Mouse (Mus musculus) layer of hippocampus, postnatal 14 days (tissue): Measurements from ENCODE around the gene Dpp3. TPM values are rescaled to one million over a fixed set of nuclear protein-coding genes. Genes with fewer than 3 reads are reported as not detected.
A peak's percentile ranks its signal among the peaks of the same experiment; 100 is the strongest.
"Not testable (repeated sequence)": the region's sequence is repeated elsewhere in the genome, so short reads cannot be mapped to it uniquely, and the experiment has no call there.

Experiments
- DNase-seq, 2 experiments: peaks; one replicate each; pipeline ENCODE4 v3.0.0; 2021 to 2022; ENCODE audit warnings: low spot score in 2 of 2, mixed read lengths in 1 of 2
- total RNA-seq, 2 experiments: library from RNA; stranded (reverse); gene quantifications; 2 replicates each; pipeline ENCODE4 v1.2.3; 2021

The Dpp3 gene
- total RNA-seq, 2 experiments from 2014 or later, result 50.2 to 52.0 TPM

GRCm38 (mm10) chr19:4898972-4899371, 29.1 kb downstream of the Dpp3 start:
- no peak for DNase-seq

DNA sequence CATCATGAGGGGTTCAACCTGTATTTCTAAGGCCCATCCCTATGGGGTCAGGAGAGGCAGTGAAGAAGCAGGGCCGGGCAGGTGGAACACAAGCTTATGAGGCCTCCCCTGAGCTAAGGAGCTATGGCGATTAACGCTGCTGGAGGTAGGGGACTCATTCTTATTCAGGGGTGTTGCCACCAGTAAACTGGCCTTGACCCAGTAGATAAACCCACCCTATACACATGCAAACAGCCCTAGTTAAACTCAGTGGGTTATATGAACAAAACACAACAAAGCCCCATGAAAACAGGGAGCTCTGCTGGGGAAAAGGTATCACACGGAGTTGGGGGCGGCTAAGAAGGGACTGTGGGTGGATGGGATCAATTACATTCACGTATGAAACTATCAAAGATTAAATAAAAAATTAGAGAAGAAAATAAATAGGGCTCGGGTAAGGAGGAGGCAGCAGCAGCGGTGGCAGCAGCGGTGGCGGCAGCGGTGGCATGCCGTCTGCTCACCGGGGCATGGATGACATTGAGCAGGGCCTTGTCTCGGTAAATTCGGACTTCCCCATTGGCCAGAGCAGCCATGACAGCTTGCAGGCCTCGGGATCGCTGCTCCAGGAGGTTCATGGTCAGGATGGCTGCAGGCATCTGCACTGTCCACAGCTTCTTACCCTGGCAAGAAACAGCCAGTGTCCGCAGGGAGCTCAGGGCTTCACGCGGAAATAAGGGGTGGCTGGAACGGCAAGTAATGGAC, 31.1 kb downstream of the Dpp3 start:
- DNase-seq, result no peak

DNA sequence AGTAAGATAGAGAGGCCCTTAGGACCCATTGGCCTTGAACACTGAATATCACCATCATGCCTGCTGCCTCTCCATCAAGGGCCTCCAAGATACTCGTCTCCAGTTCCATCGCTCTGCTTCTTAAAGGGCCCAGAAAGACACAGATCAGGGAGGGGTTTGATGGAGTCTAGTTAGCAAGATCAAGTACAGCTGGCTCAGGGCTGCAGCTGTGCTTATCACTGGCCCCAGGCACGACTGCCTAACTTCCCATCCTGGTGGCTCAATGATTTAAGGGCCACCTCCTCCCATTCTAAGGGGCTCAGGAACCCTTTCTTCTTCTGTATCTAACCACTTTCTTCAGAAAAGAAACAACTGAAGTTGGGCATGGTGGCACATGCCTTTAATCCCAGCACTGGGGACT, 36.3 kb downstream of the Dpp3 start:
- DNase-seq, result no peak

DNA sequence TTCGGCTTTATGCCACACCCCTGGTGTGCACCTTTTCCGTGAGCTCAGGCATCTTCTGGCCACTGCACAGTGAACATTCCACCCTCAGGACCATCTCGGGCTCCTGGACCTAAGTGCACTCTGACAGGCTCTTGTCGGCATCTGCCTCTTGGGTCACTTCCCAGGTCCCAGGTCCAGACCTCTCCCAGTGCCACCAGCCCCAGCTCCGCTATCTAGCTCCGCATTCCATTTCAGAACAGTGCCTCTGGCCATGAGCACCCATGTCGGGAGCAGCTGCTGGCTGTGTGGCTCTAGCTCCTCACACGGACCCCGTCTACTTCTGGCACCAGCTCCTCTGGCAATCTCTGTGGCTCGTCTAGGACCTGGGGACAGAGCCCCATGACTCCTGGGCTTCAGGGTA, 38.3 kb downstream of the Dpp3 start:
- no peak for DNase-seq

DNA sequence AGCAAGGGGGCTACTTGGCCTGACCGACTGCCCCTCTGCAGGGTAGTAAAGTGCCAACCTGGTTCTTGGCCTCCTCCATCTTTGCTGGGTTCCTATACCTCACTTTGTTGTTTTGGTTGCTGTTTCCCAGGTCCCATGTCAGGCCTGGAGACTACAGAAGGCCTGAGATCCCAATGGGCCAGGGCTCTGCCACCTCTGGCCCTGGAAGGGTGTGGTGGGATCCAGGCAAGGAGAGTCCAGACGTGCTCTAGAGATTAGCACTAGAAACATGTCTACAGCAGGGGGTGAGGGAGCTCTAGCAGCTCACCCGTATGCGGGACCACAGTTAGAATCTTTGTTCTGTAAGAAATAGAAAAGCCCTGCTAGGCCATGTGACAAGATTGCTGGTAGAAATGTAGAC, 44.1 kb downstream of the Dpp3 start:
- no peak for DNase-seq

GRCm38 (mm10) chr19:4879324-4879703, 48.8 kb downstream of the Dpp3 start:
- no peak for DNase-seq

DNA sequence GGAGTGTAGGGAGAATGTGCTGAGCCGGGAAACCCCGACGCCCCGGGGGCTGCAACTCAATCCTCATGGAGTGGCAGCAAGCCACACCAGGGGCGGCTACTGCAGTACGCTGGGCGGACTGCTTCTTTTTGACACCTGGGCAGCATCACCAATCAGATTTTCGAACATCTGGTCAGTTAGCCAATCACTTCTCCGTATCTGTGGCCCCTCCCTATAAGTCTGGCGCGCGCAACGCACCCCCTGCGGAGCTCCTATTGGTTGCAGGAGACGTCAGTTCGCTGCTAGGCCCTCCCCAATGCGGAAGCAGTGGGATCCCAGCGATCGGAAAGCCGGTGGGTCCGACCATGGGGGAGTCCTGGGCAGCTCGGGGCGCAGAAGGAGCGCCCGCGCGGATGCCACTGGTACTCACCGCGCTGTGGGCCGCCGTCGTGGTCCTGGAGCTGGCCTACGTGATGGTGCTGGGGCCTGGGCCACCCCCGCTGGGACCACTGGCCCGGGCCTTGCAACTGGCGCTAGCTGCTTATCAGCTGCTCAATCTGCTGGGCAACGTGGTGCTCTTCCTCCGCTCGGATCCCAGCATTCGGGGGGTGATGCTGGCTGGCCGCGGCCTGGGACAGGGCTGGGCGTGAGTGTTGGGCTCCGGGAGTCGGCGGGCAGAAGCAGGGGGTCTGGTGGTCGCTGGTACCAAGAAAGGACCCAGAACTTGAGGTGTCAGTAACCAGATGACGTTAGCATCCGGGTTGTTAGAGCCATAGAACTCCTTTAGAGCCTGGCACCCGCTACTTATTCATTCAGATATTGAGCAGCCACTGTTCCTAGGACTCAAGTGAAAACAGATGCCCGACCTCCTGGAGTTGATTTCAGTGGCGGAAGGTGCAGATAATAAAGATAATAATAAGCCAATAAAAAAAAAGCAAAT, 49.4 kb downstream of the Dpp3 start, which contains the start of gene Zdhhc24:
Zdhhc24 (plus strand) TSS at position 264 of the 919 bp plus-strand sequence.
- peak; percentile 97 for DNase-seq

DNA sequence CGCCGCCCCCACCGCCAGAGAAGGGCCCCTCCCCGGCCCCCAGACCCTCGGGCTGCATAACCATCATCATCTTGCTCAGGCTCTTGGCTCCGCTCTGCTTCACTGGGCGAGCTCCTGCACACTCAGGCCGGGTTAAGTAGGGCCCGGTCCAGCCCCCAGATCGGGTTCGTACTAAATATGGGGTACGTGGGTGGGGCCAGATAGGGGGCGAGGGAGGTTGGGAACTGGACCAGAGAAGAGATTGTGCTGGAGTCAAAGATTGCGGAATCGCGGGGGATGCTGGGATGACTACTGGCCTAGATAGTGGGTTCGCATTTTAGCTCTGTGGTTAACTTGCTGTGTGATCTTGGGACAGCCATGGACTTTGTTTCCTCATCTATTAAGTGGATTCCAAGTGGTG, 50.3 kb downstream of the Dpp3 start, which contains the start of gene Actn3:
Actn3 (minus strand) TSS at position 125 of the 400 bp plus-strand sequence.
- no peak for DNase-seq

DNA sequence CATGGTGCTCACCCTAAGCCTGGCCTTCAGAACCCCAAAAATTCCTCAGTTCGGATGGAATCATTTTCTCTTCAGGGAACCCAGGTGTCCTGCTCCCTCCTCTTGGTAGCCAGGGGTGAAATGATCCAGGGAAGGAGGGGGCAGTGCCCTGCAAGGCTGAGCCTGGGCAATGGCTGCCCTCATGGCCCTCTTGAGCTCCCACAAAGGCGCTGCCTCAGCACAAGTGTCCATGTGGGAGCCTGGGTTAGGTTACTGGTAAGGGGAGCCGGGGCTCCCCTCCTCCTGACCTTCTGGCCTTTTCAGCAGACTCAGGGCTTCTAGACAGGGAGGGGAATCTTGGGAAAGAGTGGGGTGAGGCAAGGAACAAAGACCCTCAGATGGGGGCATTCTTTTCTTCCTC, 51.3 kb downstream of the Dpp3 start:
- DNase-seq, result no peak

DNA sequence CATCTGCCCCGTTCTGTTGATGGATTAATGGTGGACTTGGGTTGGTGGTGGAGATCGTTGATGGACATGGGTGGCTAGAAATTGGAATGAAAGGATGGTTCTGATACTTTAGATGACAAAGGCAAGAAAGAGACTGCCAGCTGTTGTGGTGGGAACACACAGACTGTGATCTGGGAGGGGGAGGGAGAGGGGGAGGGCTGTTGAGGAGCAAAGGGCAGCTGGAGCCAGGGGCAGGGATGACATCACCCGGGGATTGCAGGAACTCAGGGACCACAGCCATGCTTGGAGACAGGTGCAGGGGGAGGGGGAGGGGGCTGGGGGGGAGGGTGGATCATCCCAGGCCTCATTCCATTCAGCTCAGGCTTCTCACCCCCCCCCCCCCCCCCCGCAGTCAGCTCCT, 51.8 kb downstream of the Dpp3 start:
- no peak for DNase-seq

DNA sequence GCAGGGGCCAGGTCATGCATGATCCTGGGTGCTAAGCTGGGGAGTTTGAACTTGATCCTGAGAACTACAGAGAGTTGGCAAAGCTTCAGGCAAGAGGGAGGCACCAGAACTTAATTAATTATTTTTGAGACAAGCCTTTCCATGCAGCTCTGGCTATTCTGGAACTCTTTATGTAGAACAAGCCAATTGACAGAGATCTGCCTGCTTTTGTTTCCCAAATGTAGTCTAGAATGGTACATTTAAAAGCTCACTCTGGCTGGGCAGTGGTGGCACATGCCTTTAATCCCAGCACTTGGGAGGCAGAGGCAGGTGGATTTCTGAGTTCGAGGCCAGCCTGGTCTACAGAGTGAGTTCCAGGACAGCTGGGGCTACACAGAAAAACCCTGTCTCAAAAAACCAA, 53.5 kb downstream of the Dpp3 start:
- not testable (repeated sequence) for DNase-seq

DNA sequence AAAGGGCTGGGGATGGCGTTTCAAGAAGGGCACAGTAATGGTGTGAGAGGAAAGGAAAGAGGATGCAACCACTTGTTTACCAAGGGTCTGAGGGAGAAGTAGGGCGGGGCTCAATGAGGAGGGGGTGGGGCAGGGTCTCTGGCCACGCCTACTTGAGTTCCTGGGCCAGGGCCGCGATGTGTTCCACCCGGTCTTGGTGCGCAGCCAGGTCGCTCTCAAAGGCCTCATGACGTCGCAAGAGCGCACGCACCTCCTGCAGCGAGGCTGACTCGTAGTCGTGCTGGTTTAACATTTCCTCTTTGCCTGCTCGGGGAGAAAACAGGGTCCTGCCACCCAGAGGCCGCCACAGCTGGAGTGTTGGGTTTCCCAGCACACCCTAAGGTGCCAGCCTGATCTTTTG, 62.9 kb downstream of the Dpp3 start:
- DNase-seq, result no peak

- DNase-seq, result no peak
Measured at GRCm38 (mm10) chr19:4863048-4863447, 65.0 kb downstream of the Dpp3 start.

DNA sequence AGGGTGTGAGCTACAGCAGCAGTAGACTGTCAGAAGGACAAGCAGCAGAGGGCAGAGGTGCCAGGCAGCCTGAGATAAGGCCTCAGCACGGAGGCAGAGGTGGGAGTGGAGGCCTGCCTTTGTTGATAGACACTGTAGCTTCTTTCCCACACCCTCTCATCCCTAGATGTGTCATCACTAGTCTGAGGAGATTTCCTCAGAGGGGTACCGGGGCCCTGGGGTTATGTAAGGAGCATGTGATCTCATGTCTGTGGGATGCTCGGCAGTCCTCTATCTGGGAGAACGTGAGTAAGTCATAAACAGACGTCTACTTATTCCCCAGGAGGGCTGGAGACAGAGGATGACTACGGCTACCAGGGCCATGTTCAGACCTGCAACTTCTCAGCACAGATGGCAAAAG, 69.0 kb downstream of the Dpp3 start:
- no peak for DNase-seq

Other genes with a start within 250 kb of the Dpp3 start
- 1 to 10 TPM; 1.9 to 2.1 TPM for gene Gm960, start 229.6 kb downstream of the Dpp3 start, total RNA-seq
- 100 to 1,000 TPM; 663 to 667 TPM for gene Sptbn2, start 217.1 kb downstream of the Dpp3 start, total RNA-seq
- 10 to 100 TPM; 14.3 to 14.4 TPM for gene Rbm4b, start 171.8 kb downstream of the Dpp3 start, total RNA-seq
- 10 to 100 TPM; 72.9 to 74.7 TPM for gene Rbm4, start 134.4 kb downstream of the Dpp3 start, total RNA-seq
- gene Gm21992, start 116.7 kb downstream of the Dpp3 start, total RNA-seq, result 10 to 100 TPM; 19.9 to 21.4 TPM
- 10 to 100 TPM; 56.1 to 57.2 TPM for gene Rbm14, start 116.7 kb downstream of the Dpp3 start, total RNA-seq
- 10 to 100 TPM; 42.6 to 43.6 TPM for gene Ccs, start 89.0 kb downstream of the Dpp3 start, total RNA-seq
- gene Ccdc87, start 88.9 kb downstream of the Dpp3 start, total RNA-seq, result 1 to 10 TPM; 2.0 TPM
- 100 to 1,000 TPM; 103 to 125 TPM for gene Ctsf, start 73.2 kb downstream of the Dpp3 start, total RNA-seq
- 1 to 10 TPM; 1.1 to 1.7 TPM for gene Actn3, start 50.4 kb downstream of the Dpp3 start, total RNA-seq
- 10 to 100 TPM; 25.9 to 26.8 TPM for gene Zdhhc24, start 49.6 kb downstream of the Dpp3 start, total RNA-seq
- gene Bbs1, start 21.7 kb downstream of the Dpp3 start, total RNA-seq, result 10 to 100 TPM; 38.4 TPM
- gene Peli3, start 14.8 kb upstream of the Dpp3 start, total RNA-seq, result 10 to 100 TPM; 16.3 to 16.8 TPM
- gene Mrpl11, start 33.9 kb upstream of the Dpp3 start, total RNA-seq, result 10 to 100 TPM; 58.9 to 60.7 TPM
- gene Npas4, start 62.0 kb upstream of the Dpp3 start, total RNA-seq, result 10 to 100 TPM in 1 of 2 experiments, 1 to 10 TPM in 1; 5.1 to 10.5 TPM
- 10 to 100 TPM; 16.8 to 17.3 TPM for gene Slc29a2, start 95.6 kb upstream of the Dpp3 start, total RNA-seq
- gene B4gat1, start 110.5 kb upstream of the Dpp3 start, total RNA-seq, result 100 to 1,000 TPM; 124 to 127 TPM
- gene AC124502.3, start 110.6 kb upstream of the Dpp3 start, total RNA-seq, result 10 to 100 TPM in 1 of 2 experiments, 1 to 10 TPM in 1; 5.9 to 10.6 TPM
- gene Brms1, start 113.1 kb upstream of the Dpp3 start, total RNA-seq, result 10 to 100 TPM; 10.8 to 12.9 TPM
- gene Rin1, start 122.2 kb upstream of the Dpp3 start, total RNA-seq, result 10 to 100 TPM; 68.7 to 72.6 TPM
- gene Cd248, start 139.8 kb upstream of the Dpp3 start, total RNA-seq, result 1 to 10 TPM; 6.5 to 7.7 TPM
- 100 to 1,000 TPM; 133 to 135 TPM for gene Tmem151a, start 157.2 kb upstream of the Dpp3 start, total RNA-seq
- gene Yif1a, start 160.3 kb upstream of the Dpp3 start, total RNA-seq, result 10 to 100 TPM; 25.8 to 28.0 TPM
- gene Cnih2, start 170.2 kb upstream of the Dpp3 start, total RNA-seq, result 100 to 1,000 TPM; 783 to 856 TPM
- gene Rab1b, start 178.8 kb upstream of the Dpp3 start, total RNA-seq, result 100 to 1,000 TPM; 177 to 181 TPM
- 100 to 1,000 TPM; 193 to 211 TPM for gene Klc2, start 190.3 kb upstream of the Dpp3 start, total RNA-seq